Mouse (Mus musculus): ENCODE data around the gene Rps6kb2.

The Rps6kb2 gene

GRCm38 (mm10) chr19:4189051-4189620 lies 26.0 kb upstream of the Rps6kb2 start:
- no peak for DNase-seq (ENCODE audit: extremely low spot score)

- no peak for DNase-seq (ENCODE audit: extremely low spot score)
These were observed 24.1 kb upstream of the Rps6kb2 start for GRCm38 (mm10) chr19:4187303-4187702.

- DNase-seq (ENCODE audit: extremely low spot score) = no peak
These were observed 22.1 kb upstream of the Rps6kb2 start for GRCm38 (mm10) chr19:4184976-4185975.

- no peak for DNase-seq (ENCODE audit: extremely low spot score)
These were observed 20.5 kb upstream of the Rps6kb2 start for GRCm38 (mm10) chr19:4183689-4184088.

GRCm38 (mm10) chr19:4181892-4182291 lies 18.7 kb upstream of the Rps6kb2 start:
- DNase-seq (ENCODE audit: extremely low spot score) = no peak

- no peak for DNase-seq (ENCODE audit: extremely low spot score)
These were observed 17.3 kb upstream of the Rps6kb2 start for GRCm38 (mm10) chr19:4180411-4180810.

- DNase-seq (ENCODE audit: extremely low spot score) = no peak
These were observed 12.3 kb upstream of the Rps6kb2 start, which contains the start of gene Carns1 for GRCm38 (mm10) chr19:4175368-4175947. TSS of gene Carns1 (minus strand) at chr19:4175479.

GRCm38 (mm10) chr19:4172925-4173324 lies 9.8 kb upstream of the Rps6kb2 start:
- DNase-seq (ENCODE audit: extremely low spot score) = no peak

- DNase-seq (ENCODE audit: extremely low spot score) = no peak
These were observed 8.5 kb upstream of the Rps6kb2 start for GRCm38 (mm10) chr19:4171393-4172290.

GRCm38 (mm10) chr19:4170723-4171392 lies 7.7 kb upstream of the Rps6kb2 start:
- no peak for DNase-seq (ENCODE audit: extremely low spot score)

- no peak for DNase-seq (ENCODE audit: extremely low spot score)
These were observed 6.7 kb upstream of the Rps6kb2 start for GRCm38 (mm10) chr19:4169810-4170209.

GRCm38 (mm10) chr19:4169378-4169784 lies 6.2 kb upstream of the Rps6kb2 start:
- DNase-seq (ENCODE audit: extremely low spot score) = peak; percentile 99

GRCm38 (mm10) chr19:4166678-4167476 lies 3.7 kb upstream of the Rps6kb2 start:
- no peak for DNase-seq (ENCODE audit: extremely low spot score)

- no peak for DNase-seq (ENCODE audit: extremely low spot score)
These were observed 1.6 kb upstream of the Rps6kb2 start for GRCm38 (mm10) chr19:4164721-4165120.

- DNase-seq (ENCODE audit: extremely low spot score) = no peak
These were observed 946 bp upstream of the Rps6kb2 start for GRCm38 (mm10) chr19:4164100-4164499.

GRCm38 (mm10) chr19:4163543-4163887 lies 361 bp upstream of the Rps6kb2 start:
- DNase-seq (ENCODE audit: extremely low spot score) = no peak

GRCm38 (mm10) chr19:4159049-4159448 lies 4.1 kb downstream of the Rps6kb2 start:
- DNase-seq (ENCODE audit: extremely low spot score) = no peak

- DNase-seq (ENCODE audit: extremely low spot score) = no peak
These were observed 6.4 kb downstream of the Rps6kb2 start for GRCm38 (mm10) chr19:4156771-4157170.

- no peak for DNase-seq (ENCODE audit: extremely low spot score)
These were observed 7.0 kb downstream of the Rps6kb2 start for GRCm38 (mm10) chr19:4156073-4156579.

Data from embryo, embryonic 9.5 days (tissue).